Mouse (Mus musculus) heart, adult 8-10 months (tissue): ENCODE data around the gene Rnf31. TPM values are rescaled to one million over a fixed set of nuclear protein-coding genes. Genes with fewer than 3 reads are reported as not detected.
A peak's percentile ranks its signal among the peaks of the same experiment; 100 is the strongest.

Experiments used
- DNase-seq: peaks from one replicate; pipeline ENCODE4 v3.0.0; 2022; ENCODE audit warnings: low spot score
- total RNA-seq, 4 experiments: library from RNA; stranded (reverse); gene quantifications; 2 replicates each; pipeline ENCODE4 v1.2.4; 2022

Gene Rnf31
- total RNA-seq, 4 experiments from 2014 or later, result 23.9 to 29.1 (median 26.9) TPM

GRCm38 (mm10) chr14:55577871-55578667, 13.4 kb upstream of the Rnf31 start, which contains the start of gene Psme1:
Psme1 (plus strand) TSS chr14:55578123.
- peak; percentile 81 for DNase-seq

- DNase-seq, result peak; percentile 45
Measured at GRCm38 (mm10) chr14:55578668-55579269, 12.7 kb upstream of the Rnf31 start.

- DNase-seq, result no peak
Measured at GRCm38 (mm10) chr14:55579511-55580496, 11.7 kb upstream of the Rnf31 start.

GRCm38 (mm10) chr14:55580731-55581130, 10.8 kb upstream of the Rnf31 start:
- no peak for DNase-seq

GRCm38 (mm10) chr14:55581981-55582681, 9.4 kb upstream of the Rnf31 start:
- no peak for DNase-seq

GRCm38 (mm10) chr14:55584303-55584701, 7.2 kb upstream of the Rnf31 start:
- DNase-seq, result no peak

GRCm38 (mm10) chr14:55584702-55585565, 6.6 kb upstream of the Rnf31 start, which contains the start of gene Emc9:
Emc9 (minus strand) TSS chr14:55585302.
- DNase-seq, result peak; percentile 84

GRCm38 (mm10) chr14:55585566-55585960, 5.9 kb upstream of the Rnf31 start:
- no peak for DNase-seq

- DNase-seq, result no peak
Measured at GRCm38 (mm10) chr14:55586149-55586548, 5.4 kb upstream of the Rnf31 start.

- DNase-seq, result no peak
Measured at GRCm38 (mm10) chr14:55589271-55589670, 2.2 kb upstream of the Rnf31 start.

GRCm38 (mm10) chr14:55589771-55590448, 1.6 kb upstream of the Rnf31 start:
- DNase-seq, result no peak

GRCm38 (mm10) chr14:55590748-55591330, 669 bp upstream of the Rnf31 start, which contains the start of gene Psme2:
Psme2 (minus strand) TSS chr14:55591113.
- peak; percentile 98 for DNase-seq

GRCm38 (mm10) chr14:55592226-55592625, 718 bp downstream of the Rnf31 start:
- no peak for DNase-seq

- no peak for DNase-seq
Measured at GRCm38 (mm10) chr14:55596036-55596690, 4.7 kb downstream of the Rnf31 start.

- no peak for DNase-seq
Measured at GRCm38 (mm10) chr14:55598521-55599390, 7.2 kb downstream of the Rnf31 start.

GRCm38 (mm10) chr14:55603271-55603632, 11.7 kb downstream of the Rnf31 start, which contains the start of gene Irf9:
Irf9 (plus strand) TSS chr14:55603571.
- no peak for DNase-seq
